17 mouse cellular contexts compared by ENCODE assay signal in the genomic region with DNA sequence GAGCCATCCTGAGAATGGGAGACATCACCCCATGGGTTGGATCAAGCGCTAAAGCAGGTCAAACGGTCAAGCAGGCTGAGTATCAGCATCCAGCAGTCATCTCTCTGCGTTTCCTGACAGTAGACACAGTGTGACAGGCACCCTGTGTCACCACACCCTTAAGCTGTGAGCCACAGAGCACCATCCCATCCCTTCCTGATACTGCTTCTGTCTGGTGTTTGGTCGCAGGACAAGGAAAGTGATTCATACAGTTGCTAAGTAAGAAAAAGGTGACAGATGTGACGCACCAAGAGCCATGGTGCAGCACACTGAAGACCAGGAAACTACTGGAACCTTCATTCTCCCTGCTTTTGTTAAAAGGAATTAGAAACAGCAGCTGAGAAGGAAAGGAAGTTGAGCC. TPM values are rescaled to one million over a fixed set of nuclear protein-coding genes. Genes with fewer than 3 reads are reported as not detected.
A peak's percentile ranks its signal among the peaks of the same experiment; 100 is the strongest.
DNase-seq lines count a peak whose midpoint lies in the region; ATAC-seq lines count a peak whose summit lies in the region.
"Had no signal": no experiment of that assay in that cellular context is flagged by ENCODE, and none has a peak within 500 bp of the region (broad histone marks: within the 10 kb centered on the region; RNA-seq: fewer than 3 reads in every experiment).

No protein-coding gene starts in this region.

- peak; percentile 11; the same call in 1 of the 2 replicates for ATAC-seq in frontal cortex, adult (ENCODE audit: low TSS enrichment)
- ATAC-seq: forebrain, embryonic 13.5 days; forebrain, embryonic 15.5 days; forebrain, postnatal 0 days had no signal

- no peak for DNase-seq in frontal cortex, adult 2 months (ENCODE audit: extremely low spot score in 1 of 2, low spot score in 1 of 2)
- peak; percentile 65 for DNase-seq in 416B (ENCODE audit: low read depth)
- peak; percentile 12 to 45 for DNase-seq in natural killer cell, adult 2 months (ENCODE audit: low spot score in 2 of 2)
- DNase-seq in cerebellum, postnatal 36 days, result no peak
- no peak for DNase-seq in gastrocnemius, postnatal 4 days (ENCODE audit: low spot score in 2 of 2)
- DNase-seq: adrenal gland, adult 2 months; adrenal gland, postnatal 10 days; adrenal gland, postnatal 25 days; cerebellum, adult 11 months; cerebellum, adult 18-20 months; cerebellum, adult 8-10 months; cerebellum, adult 9-11 months; cerebellum, postnatal 14 days; forebrain, postnatal 0 days had no signal

RNA-seq across cellular contexts. Expression of a gene that starts 6.4 kb away (rescaled TPM):
- 169 and 186 TPM in 2 replicates for polyA plus RNA-seq in frontal cortex, adult 2 months (2012; rRNA removed)
- 10 to 100 TPM; 43.7 to 48.9 TPM for total RNA-seq in gastrocnemius, postnatal 4 days (2021)

RNA-seq across cellular contexts. Expression of a gene that starts 26.1 kb away (rescaled TPM):
- polyA plus RNA-seq in frontal cortex, adult 2 months (2012; rRNA removed), result 7.7 and 7.8 TPM in 2 replicates
- total RNA-seq in gastrocnemius, postnatal 4 days (2021), result under 1 TPM in 1 of 2 experiments, not detected in 1; 0.66 TPM

RNA-seq across cellular contexts. Expression of a gene that starts 43.9 kb away (rescaled TPM):
- polyA plus RNA-seq in frontal cortex, adult 2 months (2012; rRNA removed), result 124 and 140 TPM in 2 replicates
- 100 to 1,000 TPM; 103 to 122 TPM for total RNA-seq in gastrocnemius, postnatal 4 days (2021)

RNA-seq across cellular contexts. Expression of a gene that starts 44.0 kb away (rescaled TPM):
- polyA plus RNA-seq in frontal cortex, adult 2 months (2012; rRNA removed), result 12.1 and 12.7 TPM in 2 replicates
- 10 to 100 TPM; 17.9 to 18.0 TPM for total RNA-seq in gastrocnemius, postnatal 4 days (2021)

RNA-seq across cellular contexts. Expression of a gene that starts 53.7 kb away (rescaled TPM):
- polyA plus RNA-seq in frontal cortex, adult 2 months (2012; rRNA removed), result 12.7 and 12.8 TPM in 2 replicates
- 1 to 10 TPM; 1.8 to 2.1 TPM for total RNA-seq in gastrocnemius, postnatal 4 days (2021)

Comparison
In these comparisons a context has a peak if more than half of its experiments do, and no peak if none do; other contexts are left out.
1. DNase-seq: peak in 416B (single experiment) and natural killer cell, adult 2 months (2 of 2); none in frontal cortex, adult 2 months (0 of 2), cerebellum, postnatal 36 days (0 of 2) and gastrocnemius, postnatal 4 days (0 of 2).